Mouse (Mus musculus) cortical plate, adult 2 months (tissue): ENCODE measurements around the gene Spop. TPM values are rescaled to one million over a fixed set of nuclear protein-coding genes. Genes with fewer than 3 reads are reported as not detected.

Experiments used
- H3K27ac ChIP-seq: fragments of 200-500 bp; 2 replicates; pipeline ENCODE4 v1.5.1; 2012; ENCODE audit warnings: low read length, control low read depth, inconsistent platforms; ENCODE audit not compliant: insufficient read depth
- H3K4me1 ChIP-seq: fragments of 200-500 bp; 2 replicates; pipeline ENCODE4 v1.6.1; 2011; ENCODE audit warnings: low read length; ENCODE audit not compliant: control insufficient read depth, insufficient read depth
- H3K4me3 ChIP-seq: fragments of 200-500 bp; 2 replicates; pipeline ENCODE4 v1.5.1; 2011; ENCODE audit warnings: mild to moderate bottlenecking, low read length, control low read depth; ENCODE audit not compliant: insufficient read depth
- CTCF ChIP-seq: fragments of 200-500 bp; IDR thresholded peaks from 2 replicates; pipeline ENCODE4 v1.5.1; 2011; ENCODE audit warnings: mild to moderate bottlenecking, control low read depth, low read length; ENCODE audit not compliant: insufficient read depth; ENCODE audit errors: extremely low read depth
- POLR2A ChIP-seq: fragments of 200-500 bp; IDR thresholded peaks from 2 replicates; pipeline ENCODE4 v1.6.1; 2011; ENCODE audit warnings: mild to moderate bottlenecking, low read length, control low read depth; ENCODE audit not compliant: insufficient read depth; ENCODE audit errors: extremely low read depth
- polyA plus RNA-seq: library from polyadenylated mRNA; depleted of rRNA; stranded (reverse); fragments of >200 nt; gene quantifications from 2 replicates; pipeline ENCODE4 v1.2.3, GENCODE M21; 2012

The Spop gene
- polyA plus RNA-seq, 1 experiment, result 128 TPM

GRCm38 (mm10) chr11:95507041-95507716 lies 93.3 kb downstream of the Spop start:
- no peak overlapping the region for H3K4me3 ChIP-seq
- H3K4me1 ChIP-seq, result peaks cover 2% of the 10 kb centered on the region; the same call in 1 of the 2 replicates
- no peak for TF ChIP-seq POLR2A
- TF ChIP-seq CTCF, result peak; percentile 40
- H3K27ac ChIP-seq, result no peak overlapping the region

- H3K4me3 ChIP-seq, result no peak overlapping the region
- H3K4me1 ChIP-seq, result peaks cover 2% of the 10 kb centered on the region; the same call in 1 of the 2 replicates
- H3K27ac ChIP-seq, result no peak overlapping the region
- TF ChIP-seq CTCF (no peak), POLR2A (no peak)
These were observed 93.9 kb downstream of the Spop start for GRCm38 (mm10) chr11:95507785-95508184.

- peaks cover 2% of the 10 kb centered on the region; the same call in 1 of the 2 replicates for H3K4me1 ChIP-seq
- TF ChIP-seq POLR2A (no peak), CTCF (no peak)
- no peak overlapping the region for H3K27ac ChIP-seq
- no peak overlapping the region for H3K4me3 ChIP-seq
These were observed 94.5 kb downstream of the Spop start for GRCm38 (mm10) chr11:95508211-95508926.

GRCm38 (mm10) chr11:95509126-95509717 lies 95.3 kb downstream of the Spop start:
- TF ChIP-seq CTCF (peak; percentile 48), POLR2A (no peak)
- H3K4me1 ChIP-seq, result peaks cover 2% of the 10 kb centered on the region; the same call in 1 of the 2 replicates
- H3K27ac ChIP-seq, result no peak overlapping the region
- H3K4me3 ChIP-seq, result no peak overlapping the region

- Histone ChIP-seq H3K4me1 (peaks cover 2% of the 10 kb centered on the region; the same call in 1 of the 2 replicates), H3K4me3 (no peak overlapping the region), H3K27ac (no peak overlapping the region)
- no peak for TF ChIP-seq CTCF
- no peak for TF ChIP-seq POLR2A
These were observed 96.8 kb downstream of the Spop start for GRCm38 (mm10) chr11:95510631-95511030.

GRCm38 (mm10) chr11:95511919-95512318 lies 98.0 kb downstream of the Spop start:
- Histone ChIP-seq H3K4me3 (no peak overlapping the region), H3K27ac (no peak overlapping the region), H3K4me1 (peaks cover 2% of the 10 kb centered on the region; the same call in 1 of the 2 replicates)
- TF ChIP-seq CTCF, result no peak
- no peak for TF ChIP-seq POLR2A

GRCm38 (mm10) chr11:95512383-95512782 lies 98.5 kb downstream of the Spop start:
- Histone ChIP-seq H3K4me3 (peak overlapping the region; percentile 52; the same call in 1 of the 2 replicates), H3K27ac (no peak overlapping the region), H3K4me1 (peaks cover under 1% of the 10 kb centered on the region; the same call in 1 of the 2 replicates)
- TF ChIP-seq POLR2A (no peak), CTCF (no peak)

GRCm38 (mm10) chr11:95513461-95514297 lies 99.8 kb downstream of the Spop start:
- peak overlapping the region; percentile 52 for H3K4me3 ChIP-seq
- no peak for TF ChIP-seq CTCF
- no peak for TF ChIP-seq POLR2A
- no peaks in the 10 kb centered on the region for H3K4me1 ChIP-seq
- H3K27ac ChIP-seq, result no peak overlapping the region
